Mouse (Mus musculus): ENCODE results near the gene Prr12.

Prr12 gene

DNA sequence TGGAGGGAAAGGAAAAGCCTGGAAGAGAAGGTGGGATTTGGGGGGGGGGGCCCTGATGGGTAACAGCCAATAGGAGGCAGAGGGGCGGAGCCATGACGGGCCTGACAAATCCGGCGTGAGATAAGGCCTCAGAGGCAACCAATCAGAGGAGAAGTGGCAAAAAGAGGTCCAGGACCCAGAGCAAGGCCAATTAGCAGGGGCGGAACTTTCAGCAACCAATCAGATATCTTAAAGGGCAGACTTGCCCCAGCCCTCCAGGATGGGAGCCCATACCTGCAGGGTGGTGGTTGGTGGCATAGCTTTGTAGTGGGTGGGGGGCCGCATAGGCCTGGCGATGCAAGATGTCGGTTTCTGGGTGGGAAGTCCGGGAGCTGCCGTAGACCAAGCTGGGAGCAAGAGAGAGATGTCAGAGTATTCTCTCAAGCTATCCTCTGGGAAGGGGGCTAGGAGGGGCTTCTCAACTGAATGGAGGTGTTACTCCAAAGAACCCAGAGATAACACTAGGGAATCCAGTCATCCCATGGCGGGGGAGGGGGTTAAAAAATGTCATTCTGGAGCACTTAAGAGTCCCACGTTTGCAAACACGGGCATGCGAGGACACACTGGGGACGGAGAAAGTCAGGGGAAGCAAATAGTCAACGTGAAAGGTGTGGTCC lies 1.6 kb downstream of the Prr12 start:
- DNase-seq (ENCODE audit: low read depth, low spot score), result peak; percentile 79

GRCm38 (mm10) chr7:45048923-45049657 lies 3.6 kb downstream of the Prr12 start:
- DNase-seq (ENCODE audit: low read depth, low spot score), result no peak

DNA sequence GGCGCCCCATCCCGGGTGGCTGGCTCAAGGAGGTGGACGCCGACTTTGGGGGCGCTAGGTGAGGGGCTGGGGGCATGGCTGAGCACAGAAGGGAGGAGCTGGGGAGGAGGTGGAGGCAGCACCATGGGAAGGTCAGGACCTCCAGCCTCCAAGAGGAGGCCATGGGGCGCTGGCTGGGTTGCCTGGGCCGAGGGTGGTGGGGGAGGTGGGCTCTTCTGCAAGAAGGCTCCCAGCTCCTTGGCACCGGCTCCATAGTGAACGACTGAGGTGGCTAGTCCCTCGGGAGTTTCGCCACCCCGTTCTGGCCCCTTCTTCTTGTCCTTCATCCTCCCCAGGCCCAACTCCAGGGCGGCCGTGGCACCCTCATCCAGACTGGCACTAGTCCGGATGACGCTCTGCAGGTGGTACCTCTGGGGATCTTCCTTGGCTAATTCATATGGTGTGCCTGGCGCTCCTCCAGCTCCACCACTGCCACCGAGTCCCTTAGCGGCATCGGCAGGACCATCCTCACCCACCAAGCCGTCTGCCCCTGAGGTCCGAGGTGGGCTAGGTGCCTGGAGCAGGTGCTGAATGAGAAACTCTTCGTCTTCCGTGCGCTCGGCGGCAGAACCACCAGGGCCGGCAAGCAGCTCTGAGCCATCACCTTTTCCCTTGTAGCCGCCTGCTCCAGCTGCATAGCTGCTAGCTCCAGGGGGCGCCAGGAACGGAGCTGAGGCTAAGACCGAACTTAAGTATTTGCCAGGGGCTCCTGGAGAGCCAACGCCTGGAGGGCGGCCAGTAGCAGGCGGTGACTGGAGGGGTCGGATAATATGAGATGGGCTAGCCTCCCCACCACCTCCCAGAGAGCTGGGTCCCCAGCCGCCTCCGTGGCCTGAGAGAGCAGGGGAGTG lies 4.4 kb downstream of the Prr12 start:
- DNase-seq (ENCODE audit: low read depth, low spot score), result no peak

DNA sequence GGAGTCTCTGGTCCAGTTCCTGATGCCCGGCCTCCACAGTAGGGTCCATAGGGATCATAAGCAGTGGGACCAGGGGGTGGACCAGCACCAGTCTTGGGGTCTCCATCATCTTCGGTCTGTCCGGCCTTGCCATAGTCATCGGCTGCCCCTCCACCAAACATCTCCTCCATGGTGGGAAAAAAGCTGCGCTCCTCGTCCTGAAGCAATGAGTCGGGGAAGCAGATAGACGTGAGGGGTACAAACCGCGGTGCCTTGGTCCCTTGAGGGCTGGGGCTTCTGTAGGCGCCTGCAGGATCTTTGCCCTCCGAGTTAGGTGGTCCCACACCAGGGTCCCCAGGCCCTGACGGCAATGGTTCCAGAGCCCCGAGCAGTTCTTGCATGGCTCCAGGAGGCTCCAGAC lies 5.2 kb downstream of the Prr12 start:
- no peak for DNase-seq (ENCODE audit: low read depth, low spot score)

GRCm38 (mm10) chr7:45046853-45047350 lies 5.8 kb downstream of the Prr12 start:
- DNase-seq (ENCODE audit: low read depth, low spot score), result no peak

DNA sequence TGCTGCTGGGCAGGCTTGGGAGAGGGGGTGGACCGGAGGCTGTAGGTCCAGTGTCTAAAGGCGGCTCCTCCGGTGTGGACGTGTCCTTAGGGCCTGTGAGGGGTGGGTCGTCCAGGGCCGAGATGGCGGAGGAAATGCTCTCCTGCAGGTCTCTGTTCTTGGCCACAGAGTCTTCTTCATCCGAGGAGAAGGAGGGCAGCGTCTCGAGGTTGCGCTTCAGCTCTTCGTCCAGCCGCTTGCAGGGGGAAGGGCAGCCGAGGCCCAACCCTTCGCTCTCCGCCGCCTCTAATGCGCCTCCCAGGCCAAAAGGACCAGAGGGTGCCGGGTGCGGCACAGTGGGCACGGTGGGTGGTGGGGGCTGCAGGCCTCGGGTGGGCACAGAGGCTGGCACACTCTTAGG lies 6.9 kb downstream of the Prr12 start:
- no peak for DNase-seq (ENCODE audit: low read depth, low spot score)

DNA sequence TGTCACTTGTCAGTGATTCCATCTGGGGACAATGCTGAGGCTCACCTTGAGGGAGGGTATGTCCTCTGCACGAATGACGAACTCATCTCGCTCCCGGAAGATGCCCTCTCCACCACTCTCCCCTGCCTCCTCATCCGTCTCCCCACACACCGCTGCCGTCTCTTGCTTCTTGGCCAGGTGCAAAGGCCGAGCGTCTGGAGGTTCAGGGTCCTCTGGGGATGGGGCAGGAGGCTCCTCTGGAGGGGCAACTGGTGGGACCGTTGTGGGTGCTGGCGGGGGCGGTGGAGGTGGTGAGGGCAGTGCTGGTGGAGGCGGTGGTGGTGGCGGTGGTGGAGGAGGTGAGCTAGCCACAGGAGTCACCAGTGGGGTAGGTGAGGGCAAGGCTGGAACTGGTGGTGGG lies 9.4 kb downstream of the Prr12 start:
- no peak for DNase-seq (ENCODE audit: low read depth, low spot score)

- no peak for DNase-seq (ENCODE audit: low read depth, low spot score)
These were observed 11.8 kb downstream of the Prr12 start for GRCm38 (mm10) chr7:45040851-45041250.

GRCm38 (mm10) chr7:45038411-45038810 lies 14.3 kb downstream of the Prr12 start:
- DNase-seq (ENCODE audit: low read depth, low spot score), result no peak

GRCm38 (mm10) chr7:45037720-45038361 lies 14.8 kb downstream of the Prr12 start:
- DNase-seq (ENCODE audit: low read depth, low spot score), result no peak

GRCm38 (mm10) chr7:45036702-45037101 lies 16.0 kb downstream of the Prr12 start:
- DNase-seq (ENCODE audit: low read depth, low spot score), result no peak

GRCm38 (mm10) chr7:45035631-45036030 lies 17.1 kb downstream of the Prr12 start:
- no peak for DNase-seq (ENCODE audit: low read depth, low spot score)

DNA sequence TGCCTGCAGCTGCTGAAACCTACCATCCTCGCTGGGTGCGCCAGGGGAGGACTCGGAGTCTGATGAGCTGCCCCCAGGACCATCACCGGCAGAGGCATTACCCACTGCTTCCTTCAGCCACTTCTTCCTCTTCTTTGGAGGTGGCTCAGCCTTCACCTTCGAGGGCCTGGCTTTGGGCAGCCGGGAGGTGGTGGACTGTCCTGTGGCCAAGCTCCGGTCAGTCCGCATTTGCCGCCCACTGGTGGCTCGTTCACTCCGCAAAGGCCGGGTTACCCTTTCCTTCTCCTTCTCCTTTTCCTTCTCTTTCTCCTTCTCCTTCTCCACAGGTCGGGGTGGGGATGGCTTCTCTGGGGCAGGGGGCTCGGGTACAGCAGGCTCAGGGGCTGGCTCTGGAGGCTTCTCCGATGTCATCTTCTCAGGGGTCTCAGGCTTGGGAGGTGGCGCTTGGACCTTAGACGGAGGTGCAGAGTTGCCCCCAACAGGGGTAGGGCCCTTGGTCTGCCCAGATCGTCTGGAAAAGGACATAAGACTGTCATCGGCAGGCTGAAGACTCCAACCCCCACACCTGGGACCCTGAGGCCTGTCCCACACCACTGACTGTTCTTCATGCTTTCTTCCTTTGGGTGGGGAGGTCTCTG lies 18.8 kb downstream of the Prr12 start:
- DNase-seq (ENCODE audit: low read depth, low spot score), result no peak

GRCm38 (mm10) chr7:45030857-45031256 lies 21.8 kb downstream of the Prr12 start:
- no peak for DNase-seq (ENCODE audit: low read depth, low spot score)

GRCm38 (mm10) chr7:45029995-45030394 lies 22.7 kb downstream of the Prr12 start:
- no peak for DNase-seq (ENCODE audit: low read depth, low spot score)

DNA sequence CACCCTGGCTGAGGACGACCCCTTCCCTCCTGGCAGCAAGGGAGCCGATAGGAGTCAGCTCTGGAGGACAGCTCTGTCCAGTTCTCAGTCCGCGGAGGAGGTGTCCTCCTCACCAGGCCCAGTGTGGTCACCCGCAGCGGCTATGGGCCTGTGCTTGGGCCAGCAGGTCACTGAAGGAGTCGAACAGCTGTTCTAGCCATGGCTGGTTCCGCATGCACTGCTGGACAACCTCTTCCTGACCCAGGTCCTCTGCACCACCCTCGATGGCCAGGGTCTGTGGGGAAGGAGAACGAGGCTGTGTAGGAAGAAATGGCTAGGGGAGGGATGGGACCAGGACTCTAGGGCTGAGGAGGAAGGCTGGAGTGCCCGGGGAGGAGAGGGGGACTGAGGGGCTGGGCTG lies 24.3 kb downstream of the Prr12 start:
- DNase-seq (ENCODE audit: low read depth, low spot score), result no peak

DNA sequence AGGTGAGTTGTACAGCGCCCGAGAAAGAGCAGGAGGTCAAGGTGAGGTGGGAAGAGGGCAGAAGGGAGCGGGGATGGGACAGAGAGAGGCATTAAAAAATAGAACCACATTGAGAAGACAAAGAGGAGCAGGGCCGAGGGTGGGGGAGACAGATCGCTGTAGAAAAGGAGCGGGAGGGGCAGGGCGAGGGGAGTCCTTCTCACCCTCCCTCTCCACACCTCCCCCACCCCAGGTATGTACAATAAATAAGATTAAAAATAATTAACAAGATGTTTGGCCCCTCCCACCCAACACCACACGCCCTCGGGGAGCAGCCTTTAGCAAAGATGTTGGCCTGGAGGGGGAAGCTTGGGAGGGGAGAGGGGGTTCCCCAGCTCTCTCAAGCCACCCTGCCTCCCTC lies 24.9 kb downstream of the Prr12 start:
- DNase-seq (ENCODE audit: low read depth, low spot score), result no peak

DNA sequence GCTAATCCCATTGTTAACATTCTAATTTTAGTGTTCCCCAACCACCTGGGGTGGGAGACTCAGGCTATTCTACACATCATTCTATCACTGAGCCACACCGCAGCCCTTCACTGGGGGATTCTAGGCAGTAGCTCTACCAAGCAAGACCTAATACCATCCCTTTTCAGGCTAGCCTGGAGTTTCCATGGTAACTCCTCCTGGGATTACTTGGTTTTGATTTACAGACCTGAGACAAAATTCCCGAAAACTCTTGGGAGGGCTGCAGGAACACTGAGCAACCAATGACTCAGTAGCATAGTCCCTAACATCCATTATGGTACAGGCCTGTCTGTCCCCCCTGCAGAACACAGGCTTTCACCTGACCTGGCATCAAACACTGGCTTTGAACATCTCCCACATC lies 26.4 kb downstream of the Prr12 start:
- DNase-seq (ENCODE audit: low read depth, low spot score), result no peak

DNA sequence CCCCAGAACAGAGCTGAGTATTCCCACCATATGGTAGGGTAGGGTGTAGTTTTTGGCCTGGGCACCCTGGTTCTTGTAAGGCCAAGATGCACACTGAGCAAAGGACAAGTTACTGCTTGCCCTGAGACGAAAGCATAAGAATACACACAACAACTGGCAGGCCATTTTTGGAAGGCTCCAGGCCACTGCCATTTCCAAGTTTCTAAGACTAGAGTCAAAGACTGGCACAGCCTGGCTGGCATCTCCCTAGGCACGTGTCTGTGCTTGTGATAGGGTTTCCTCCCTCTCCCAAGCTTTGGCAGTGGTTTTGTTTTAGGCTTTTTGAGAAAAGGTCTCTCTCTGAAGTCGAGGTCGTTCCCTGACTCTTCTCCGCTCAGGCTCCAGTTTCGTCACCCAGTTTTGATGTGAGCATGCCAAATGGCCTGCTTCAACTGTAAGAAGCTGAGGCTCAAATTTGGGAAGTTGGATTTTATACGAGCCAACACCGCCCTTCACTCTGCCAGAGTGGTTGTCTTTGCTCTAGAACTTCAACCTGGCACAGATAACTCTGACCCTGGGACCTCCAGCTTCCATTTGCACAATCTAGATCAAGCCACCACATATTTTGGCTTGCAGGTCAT lies 27.0 kb downstream of the Prr12 start:
- DNase-seq (ENCODE audit: low read depth, low spot score), result no peak

- no peak for DNase-seq (ENCODE audit: low read depth, low spot score)
These were observed 28.1 kb downstream of the Prr12 start for GRCm38 (mm10) chr7:45024281-45025248.

Measured in brain, embryonic 18.5 days (tissue).